In the genomic region with DNA sequence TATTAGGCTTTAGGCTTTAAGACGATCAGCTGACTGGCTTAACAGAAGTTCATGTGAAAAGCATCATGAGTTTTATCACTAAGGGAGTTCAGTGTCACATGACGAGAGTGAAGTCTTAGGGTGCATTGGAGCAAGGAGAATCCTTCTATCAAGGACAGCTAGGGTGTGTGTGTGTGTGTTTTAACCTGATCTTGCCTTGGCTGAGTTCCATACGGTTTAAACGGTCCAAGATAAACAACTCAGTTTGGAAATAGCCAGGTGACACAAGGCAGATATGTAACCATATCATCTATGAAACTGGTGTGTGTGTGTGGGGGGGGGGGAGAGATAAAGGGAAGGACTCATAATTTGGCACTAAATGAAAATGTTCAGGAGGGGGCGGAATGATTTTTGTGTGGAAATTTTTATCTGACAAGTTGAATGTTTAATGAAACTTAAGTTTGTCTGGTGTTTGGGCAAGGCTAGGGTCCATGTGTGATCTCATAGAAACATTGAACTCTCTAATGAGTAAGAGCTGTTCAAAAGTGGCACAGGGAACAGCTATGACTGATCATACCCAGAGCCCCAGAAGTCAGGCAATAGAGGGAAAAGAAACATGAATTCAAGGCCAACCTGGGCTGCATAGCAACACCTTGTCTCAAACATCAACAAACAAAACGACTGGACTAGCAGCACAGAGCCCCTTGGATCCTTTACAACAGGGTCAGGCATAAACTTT, we compare ENCODE assay signal across 13 mouse cellular contexts.
DNase-seq lines count a peak whose midpoint lies in the region; ATAC-seq and TF ChIP-seq lines count a peak whose summit lies in the region.
"Had no signal": no experiment of that assay in that cellular context is flagged by ENCODE, and none has a peak within 500 bp of the region (broad histone marks: within the 10 kb centered on the region; RNA-seq: fewer than 3 reads in every experiment).

No protein-coding gene starts in this region.

- DNase-seq in kidney, adult 2 months: peak; percentile 40
- DNase-seq in kidney, adult 9 months: no peak
- DNase-seq in ovary, postnatal 36 days (ENCODE audit: low spot score): no peak
- DNase-seq in cerebellum, postnatal 4 days (ENCODE audit: low spot score in 2 of 2): no peak
- no peak for DNase-seq in left cerebral cortex, adult 9 months (ENCODE audit: low spot score in 2 of 2)
- DNase-seq: cerebellum, postnatal 25 days; heart, postnatal 14 days; right cerebral cortex, adult 18-20 months had no signal

- no peaks in the 10 kb centered on the region for H3K36me3 ChIP-seq in kidney, adult 2 months (ENCODE audit: control insufficient read depth, insufficient read depth, low read length)
- H3K36me3 ChIP-seq in intestine, embryonic 16.5 days (ENCODE audit: control insufficient read depth, insufficient read depth, low read length): no peaks in the 10 kb centered on the region
- H3K36me3 ChIP-seq: embryonic facial prominence, embryonic 15.5 days had no signal

- peak; percentile 80 for ATAC-seq in intestine, embryonic 16.5 days
- peak; percentile 77 for ATAC-seq in megakaryocyte progenitor cell, adult 5-6 weeks (replicated peaks; ENCODE audit: poor library complexity)
- ATAC-seq: Patski had no signal

- no peak overlapping the region for H3K9ac ChIP-seq in intestine, embryonic 16.5 days (ENCODE audit: low read depth, low read length)
- H3K9ac ChIP-seq: embryonic facial prominence, embryonic 15.5 days had no signal

- no peaks in the 10 kb centered on the region for H3K9me3 ChIP-seq in intestine, embryonic 16.5 days (ENCODE audit: control insufficient read depth, low read length)
- H3K9me3 ChIP-seq: embryonic facial prominence, embryonic 15.5 days had no signal

- peaks cover 6% of the 10 kb centered on the region; the same call in 1 of the 2 replicates for H3K4me1 ChIP-seq in kidney, adult 2 months (ENCODE audit: control insufficient read depth, insufficient read depth, low read length)
- peaks cover 13% of the 10 kb centered on the region for H3K4me1 ChIP-seq in bone marrow, adult 2 months (ENCODE audit: control insufficient read depth, insufficient read depth, low read length)
- H3K4me1 ChIP-seq in intestine, embryonic 16.5 days (ENCODE audit: control insufficient read depth, insufficient read depth, low read length): peaks cover 6% of the 10 kb centered on the region

- H3K27me3 ChIP-seq in kidney, adult 2 months (replicated peaks; ENCODE audit: control insufficient read depth, insufficient read depth, low read length): no peaks in the 10 kb centered on the region
- no peaks in the 10 kb centered on the region for H3K27me3 ChIP-seq in intestine, embryonic 16.5 days (replicated peaks; ENCODE audit: control insufficient read depth, insufficient read depth, low read length)
- H3K27me3 ChIP-seq: embryonic facial prominence, embryonic 15.5 days; Patski had no signal

- H3K4me3 ChIP-seq in kidney, adult 2 months (ENCODE audit: insufficient read depth, low read depth, low read length): no peak overlapping the region
- H3K4me3 ChIP-seq in bone marrow, adult 2 months (replicated peaks; ENCODE audit: control insufficient read depth, low read depth, low read length): no peak overlapping the region
- H3K4me3 ChIP-seq in intestine, embryonic 16.5 days (ENCODE audit: low read length): no peak overlapping the region
- H3K4me3 ChIP-seq: embryonic facial prominence, embryonic 15.5 days had no signal

- no peak for TF ChIP-seq POLR2A in kidney, adult 2 months (IDR thresholded peaks at IDR 0.05; ENCODE audit: low read depth, low read length)
- no peak for TF ChIP-seq POLR2A in bone marrow, adult 2 months (IDR thresholded peaks at IDR 0.05; ENCODE audit: borderline replicate concordance, control insufficient read depth, low read depth, low read length)

- H3K4me2 ChIP-seq in intestine, embryonic 16.5 days (ENCODE audit: low read depth, low read length): no peak overlapping the region
- H3K4me2 ChIP-seq: embryonic facial prominence, embryonic 15.5 days had no signal

- 41% methylated on average over 6 of the region's 6 CpGs for WGBS in kidney, adult 2 months
- 57% methylated on average over 6 of the region's 6 CpGs for WGBS in bone marrow, adult 2 months
- 54% methylated on average over 6 of the region's 6 CpGs for WGBS in intestine, embryonic 16.5 days

- no peak for TF ChIP-seq CTCF in kidney, adult 2 months (conservative IDR thresholded peaks at IDR 0.05; ENCODE audit: insufficient read depth, insufficient read length, low read depth, low read length)
- no peak for TF ChIP-seq CTCF in bone marrow, adult 2 months (IDR thresholded peaks at IDR 0.05; ENCODE audit: control insufficient read depth, insufficient read depth, low read length)

- H3K27ac ChIP-seq in kidney, adult 2 months (ENCODE audit: insufficient read depth, low read depth, low read length): no peak overlapping the region
- H3K27ac ChIP-seq in bone marrow, adult 2 months (ENCODE audit: control insufficient read depth, insufficient read depth, low read depth, low read length, poor library complexity): peak overlapping the region; percentile 62; the same call in 1 of the 2 replicates
- no peak overlapping the region for H3K27ac ChIP-seq in intestine, embryonic 16.5 days (ENCODE audit: low read length)
- H3K27ac ChIP-seq: embryonic facial prominence, embryonic 15.5 days had no signal
